Mouse (Mus musculus) heart, embryonic 16.5 days (tissue): ENCODE measurements around the gene Srpr. TPM values are rescaled to one million over a fixed set of nuclear protein-coding genes. Genes with fewer than 3 reads are reported as not detected.
A peak's percentile ranks its signal among the peaks of the same experiment; 100 is the strongest.

Source experiments
- ATAC-seq: fragments of 200-750 bp; cut with Nextera tagmentation; replicated peaks from 2 replicates; pipeline ENCODE4 v1.8.0; 2017; ENCODE audit warnings: moderate number of reproducible peaks; ENCODE audit not compliant: insufficient read depth, low FRiP score; ENCODE audit errors: extremely low read depth
- H3K27ac ChIP-seq: fragments of 300-500 bp; sonication (generic); 2 replicates; pipeline ENCODE4 v1.5.1; 2014; ENCODE audit warnings: mild to moderate bottlenecking, low read length, control low read depth, moderate library complexity
- H3K27me3 ChIP-seq: fragments of 300-500 bp; sonication (generic); 2 replicates; pipeline ENCODE4 v1.6.1; 2014; ENCODE audit warnings: low read length, mixed read lengths; ENCODE audit not compliant: control insufficient read depth, insufficient read depth
- H3K36me3 ChIP-seq: fragments of 300-500 bp; sonication (generic); 2 replicates; pipeline ENCODE4 v1.6.1; 2014; ENCODE audit not compliant: control insufficient read depth, insufficient read depth
- H3K4me1 ChIP-seq: fragments of 300-500 bp; sonication (generic); 2 replicates; pipeline ENCODE4 v1.6.1; 2014; ENCODE audit warnings: low read length, mixed read lengths; ENCODE audit not compliant: control insufficient read depth, insufficient read depth
- H3K4me2 ChIP-seq: fragments of 300-500 bp; sonication (generic); 2 replicates; pipeline ENCODE4 v1.6.1; 2014; ENCODE audit warnings: low read depth, mild to moderate bottlenecking, control low read depth, low read length
- H3K4me3 ChIP-seq: fragments of 300-500 bp; sonication (generic); 2 replicates; pipeline ENCODE4 v1.5.1; 2014; ENCODE audit warnings: mild to moderate bottlenecking, control low read depth, low read length
- H3K9ac ChIP-seq: fragments of 300-500 bp; sonication (generic); 2 replicates; pipeline ENCODE4 v1.6.1; 2014; ENCODE audit warnings: low read length, control low read depth
- H3K9me3 ChIP-seq: fragments of 300-500 bp; sonication (generic); replicated peaks from 2 replicates; pipeline ENCODE4 v1.6.1; 2016; ENCODE audit warnings: low read length; ENCODE audit not compliant: control insufficient read depth
- WGBS: fragments of 180-500 bp; shearing (Covaris S2); extraction: QIAGEN DNeasy Blood & Tissue Kit; methylation state at CpG from one replicate; pipeline ENCODE4 v1.1.7; 2014; 5-methylcytosine and 5-hydroxymethylcytosine counted together
- polyA plus RNA-seq: library from polyadenylated mRNA; unstranded; fragments of >200 nt; fragmentation: Nextera tagmentation; extraction: Ambion mirVana; gene quantifications from 2 replicates; pipeline ENCODE4 v1.2.1, GENCODE M21; 2015

Srpr gene
- polyA plus RNA-seq, 1 experiment from 2014 or later, result 87.9 TPM

- Histone ChIP-seq H3K9ac (no peak overlapping the region), H3K9me3 (no peaks in the 10 kb centered on the region)
- 68% methylated on average over 5 of the region's 5 CpGs for WGBS
These were observed 35.7 kb upstream of the Srpr start for GRCm38 (mm10) chr9:35164142-35164874.

GRCm38 (mm10) chr9:35166144-35166797 is 33.7 kb upstream of the Srpr start:
- H3K9ac ChIP-seq, result no peak overlapping the region
- H3K4me3 ChIP-seq, result no peak overlapping the region
- no peaks in the 10 kb centered on the region for H3K9me3 ChIP-seq
- H3K4me2 ChIP-seq, result no peak overlapping the region
- H3K36me3 ChIP-seq, result peaks cover 8% of the 10 kb centered on the region
- ATAC-seq, result no peak; the same call in 1 of the 2 replicates
- no peaks in the 10 kb centered on the region for H3K27me3 ChIP-seq
- no peaks in the 10 kb centered on the region for H3K4me1 ChIP-seq
- no peak overlapping the region for H3K27ac ChIP-seq
- 30% methylated on average over 3 of the region's 3 CpGs for WGBS

More at GRCm38 (mm10) chr9:35164142-35164874, 35.7 kb upstream of the Srpr start:
- ATAC-seq, result no peak
- H3K4me3 ChIP-seq, result no peak overlapping the region
- H3K27ac ChIP-seq, result no peak overlapping the region
- H3K4me1 ChIP-seq, result no peaks in the 10 kb centered on the region
- H3K27me3 ChIP-seq, result no peaks in the 10 kb centered on the region
- H3K4me2 ChIP-seq, result no peak overlapping the region
- H3K36me3 ChIP-seq, result no peaks in the 10 kb centered on the region

- no peak overlapping the region for H3K9ac ChIP-seq
- H3K4me2 ChIP-seq, result no peak overlapping the region
- H3K27ac ChIP-seq, result no peak overlapping the region
- H3K36me3 ChIP-seq, result peaks cover 8% of the 10 kb centered on the region
- no peaks in the 10 kb centered on the region for H3K27me3 ChIP-seq
- H3K4me3 ChIP-seq, result no peak overlapping the region
- ATAC-seq, result no peak
- no peaks in the 10 kb centered on the region for H3K4me1 ChIP-seq
- 67% methylated on average over 9 of the region's 9 CpGs for WGBS
- no peaks in the 10 kb centered on the region for H3K9me3 ChIP-seq
These were observed 33.0 kb upstream of the Srpr start for GRCm38 (mm10) chr9:35166798-35167635.

- H3K9ac ChIP-seq, result no peak overlapping the region
- no peak overlapping the region for H3K4me3 ChIP-seq
- H3K9me3 ChIP-seq, result no peaks in the 10 kb centered on the region
- WGBS, result 88% methylated on average over 7 of the region's 7 CpGs
- H3K27ac ChIP-seq, result no peak overlapping the region
- peaks cover 8% of the 10 kb centered on the region for H3K36me3 ChIP-seq
- peaks cover 2% of the 10 kb centered on the region for H3K4me1 ChIP-seq
- no peak for ATAC-seq
- no peak overlapping the region for H3K4me2 ChIP-seq
- no peaks in the 10 kb centered on the region for H3K27me3 ChIP-seq
These were observed 29.9 kb upstream of the Srpr start for GRCm38 (mm10) chr9:35170071-35170470.

- 80% methylated on average over 1 of the region's 1 CpGs for WGBS
- H3K4me2 ChIP-seq, result no peak overlapping the region
- peaks cover 4% of the 10 kb centered on the region for H3K4me1 ChIP-seq
- no peaks in the 10 kb centered on the region for H3K9me3 ChIP-seq
- peaks cover 8% of the 10 kb centered on the region for H3K36me3 ChIP-seq
- H3K27me3 ChIP-seq, result no peaks in the 10 kb centered on the region
- H3K9ac ChIP-seq, result no peak overlapping the region
- no peak for ATAC-seq
- no peak overlapping the region for H3K27ac ChIP-seq
- H3K4me3 ChIP-seq, result no peak overlapping the region
These were observed 26.6 kb upstream of the Srpr start for GRCm38 (mm10) chr9:35173331-35173730.

- Histone ChIP-seq H3K9me3 (no peaks in the 10 kb centered on the region), H3K4me1 (peaks cover 4% of the 10 kb centered on the region)
- peak; percentile 97 for ATAC-seq
These were observed 24.5 kb upstream of the Srpr start, which contains the start of gene Dcps for GRCm38 (mm10) chr9:35175251-35176123. Gene Dcps (minus strand): TSS chr9:35176061.

GRCm38 (mm10) chr9:35176124-35176659 is 23.8 kb upstream of the Srpr start:
- peak overlapping the region; percentile 99 for H3K4me2 ChIP-seq
- ATAC-seq, result no peak
- H3K4me3 ChIP-seq, result peak overlapping the region; percentile 86
- H3K27ac ChIP-seq, result no peak overlapping the region
- peaks cover 4% of the 10 kb centered on the region for H3K4me1 ChIP-seq
- no peaks in the 10 kb centered on the region for H3K27me3 ChIP-seq
- no peaks in the 10 kb centered on the region for H3K9me3 ChIP-seq
- WGBS, result 43% methylated on average over 14 of the region's 14 CpGs
- H3K9ac ChIP-seq, result peak overlapping the region; percentile 26
- no peaks in the 10 kb centered on the region; the same call in 1 of the 2 replicates for H3K36me3 ChIP-seq

More at GRCm38 (mm10) chr9:35175251-35176123, 24.5 kb upstream of the Srpr start, which contains the start of gene Dcps:
- peak within 1 kb of the TSS; percentile 95 for H3K27ac ChIP-seq
- H3K9ac ChIP-seq, result peak within 1 kb of the TSS; percentile 82
- H3K4me2 ChIP-seq, result peak within 1 kb of the TSS; percentile 99
- peak within 1 kb of the TSS; percentile 86 for H3K4me3 ChIP-seq
- under 1% methylated on average over 38 of the region's 38 CpGs for WGBS
- H3K36me3 ChIP-seq, result peaks cover 4% of the 10 kb centered on the region
- H3K27me3 ChIP-seq, result no peaks in the 10 kb centered on the region

- H3K9me3 ChIP-seq, result no peaks in the 10 kb centered on the region
These were observed 17.1 kb upstream of the Srpr start for GRCm38 (mm10) chr9:35182832-35183231.

More at GRCm38 (mm10) chr9:35182832-35183231, 17.1 kb upstream of the Srpr start:
- Histone ChIP-seq H3K36me3 (peaks cover 6% of the 10 kb centered on the region; the same call in 1 of the 2 replicates), H3K4me1 (no peaks in the 10 kb centered on the region), H3K9ac (no peak overlapping the region), H3K4me2 (no peak overlapping the region), H3K27ac (no peak overlapping the region), H3K4me3 (no peak overlapping the region), H3K27me3 (no peaks in the 10 kb centered on the region)
- WGBS, result 53% methylated on average over 2 of the region's 2 CpGs
- ATAC-seq, result no peak
